Mouse (Mus musculus): Measurements from ENCODE around the gene Ano6. TPM values are rescaled to one million over a fixed set of nuclear protein-coding genes. Genes with fewer than 3 reads are reported as not detected.

Gene Ano6
- polyA plus RNA-seq, 1 experiment from 2014 or later, result 54.4 TPM

DNA sequence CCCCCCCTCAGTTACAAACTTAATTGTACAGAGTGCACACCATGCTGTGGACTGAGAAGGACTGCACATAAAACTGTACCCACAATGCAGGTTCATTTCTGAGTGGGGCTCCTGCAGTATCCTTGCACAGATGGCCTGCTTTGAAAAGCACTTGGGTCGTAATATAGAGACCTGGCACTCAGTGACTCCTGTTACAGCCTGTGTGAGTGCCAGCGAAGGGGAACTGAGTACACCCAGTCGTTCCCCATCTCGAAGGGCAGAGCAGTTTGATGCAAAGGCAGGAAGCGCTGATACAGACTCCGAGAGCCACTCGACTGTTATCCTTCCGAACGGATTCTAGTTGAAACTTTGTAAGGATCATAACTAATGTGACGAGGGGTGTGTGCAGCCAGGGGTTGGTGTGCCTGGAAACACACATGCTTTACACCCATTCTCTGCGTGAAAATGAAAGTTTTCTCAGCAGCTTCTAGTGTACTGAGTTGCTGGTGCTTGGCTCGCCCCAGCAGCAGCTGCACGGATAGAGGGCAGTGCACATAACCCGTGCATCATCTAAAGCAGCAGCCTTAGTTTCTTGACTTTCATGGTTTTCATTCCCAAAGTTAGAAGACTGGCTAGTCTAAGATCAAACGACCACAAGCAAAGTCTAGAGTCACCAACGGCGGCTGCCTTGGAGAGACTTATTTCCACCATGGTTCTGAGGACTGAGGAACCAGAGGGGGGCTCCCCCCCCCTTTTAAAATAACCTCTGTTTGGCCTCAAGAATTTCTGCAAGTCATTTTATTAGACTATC lies 74.9 kb downstream of the Ano6 start:
- WGBS, result 80% methylated on average over 17 of the region's 17 CpGs
- H3K4me2 ChIP-seq (replicated peaks; ENCODE audit: low read depth, low read length), result no peak overlapping the region

DNA sequence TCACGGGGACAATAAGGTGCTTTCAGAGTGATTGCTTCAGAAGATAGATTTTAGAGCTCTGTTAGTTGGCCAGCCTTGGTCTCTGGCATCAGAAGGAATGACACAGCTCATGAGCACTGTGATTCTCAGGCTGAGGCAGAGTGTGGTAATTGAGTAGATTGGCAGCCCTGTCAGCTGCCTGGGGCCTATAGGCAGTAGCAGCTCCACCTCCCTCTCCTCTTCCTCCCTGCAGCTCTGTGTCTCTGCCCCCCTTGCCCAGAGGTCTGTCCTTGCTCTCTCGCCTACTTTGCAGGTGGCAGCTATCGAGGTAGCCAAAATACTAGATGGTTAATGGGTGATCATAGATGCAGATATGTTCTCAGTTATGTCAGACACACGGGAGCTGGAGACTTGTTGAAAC lies 77.5 kb downstream of the Ano6 start:
- WGBS, result 85% methylated on average over 4 of the region's 4 CpGs
- H3K36me3 ChIP-seq (ENCODE audit: insufficient read depth, low read length), result no peaks in the 10 kb centered on the region; the same call in 1 of the 2 replicates
- H3K27me3 ChIP-seq (ENCODE audit: insufficient read depth, low read length), result no peaks in the 10 kb centered on the region
- no peak overlapping the region for H3K9ac ChIP-seq (replicated peaks; ENCODE audit: low read length)
- H3K4me3 ChIP-seq (ENCODE audit: low read length), result no peak overlapping the region
- no peak overlapping the region for H3K27ac ChIP-seq (ENCODE audit: low read length)
- no peak for ATAC-seq (ENCODE audit: low FRiP score, low TSS enrichment)
- no peaks in the 10 kb centered on the region for H3K9me3 ChIP-seq (ENCODE audit: low read length)
- no peak overlapping the region for H3K4me2 ChIP-seq (replicated peaks; ENCODE audit: low read depth, low read length)
- no peaks in the 10 kb centered on the region; the same call in 1 of the 2 replicates for H3K4me1 ChIP-seq (ENCODE audit: insufficient read depth, low read length)

More for the DNA sequence above, 74.9 kb downstream of the Ano6 start:
- no peaks in the 10 kb centered on the region; the same call in 1 of the 2 replicates for H3K36me3 ChIP-seq (ENCODE audit: insufficient read depth, low read length)
- H3K27me3 ChIP-seq (ENCODE audit: insufficient read depth, low read length), result no peaks in the 10 kb centered on the region
- no peaks in the 10 kb centered on the region for H3K9me3 ChIP-seq (ENCODE audit: low read length)
- no peak overlapping the region for H3K9ac ChIP-seq (replicated peaks; ENCODE audit: low read length)
- no peak for ATAC-seq (ENCODE audit: low FRiP score, low TSS enrichment)
- 0 out of 2 replicates have a peak, but pooled peaks cover 4% of the 10 kb centered on the region for H3K4me1 ChIP-seq (ENCODE audit: insufficient read depth, low read length)
- no peak overlapping the region for H3K27ac ChIP-seq (ENCODE audit: low read length)
- no peak overlapping the region for H3K4me3 ChIP-seq (ENCODE audit: low read length)

DNA sequence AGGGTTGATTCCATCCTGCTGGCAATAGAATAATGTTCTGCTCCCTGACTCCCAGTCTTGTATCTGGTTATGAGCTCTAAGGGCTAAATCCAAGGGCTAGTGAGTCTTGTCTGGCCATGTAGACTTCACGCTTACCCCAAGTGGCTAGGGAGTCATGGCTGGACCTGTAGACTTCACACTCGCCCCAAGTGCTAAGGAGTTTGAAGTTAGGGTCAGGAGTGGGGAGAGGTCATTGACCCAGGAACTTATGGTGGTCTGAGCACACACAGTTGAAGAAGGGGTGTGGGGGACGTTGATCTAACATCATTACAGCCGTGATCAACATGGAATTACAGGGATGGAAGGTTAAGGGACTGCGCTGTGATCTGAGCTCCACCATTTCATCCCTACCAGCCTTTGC lies 79.0 kb downstream of the Ano6 start:
- Histone ChIP-seq H3K9ac (replicated peaks; ENCODE audit: low read length) (no peak overlapping the region), H3K4me3 (ENCODE audit: low read length) (no peak overlapping the region), H3K27ac (ENCODE audit: low read length) (no peak overlapping the region), H3K36me3 (ENCODE audit: insufficient read depth, low read length) (no peaks in the 10 kb centered on the region; the same call in 1 of the 2 replicates), H3K4me1 (ENCODE audit: insufficient read depth, low read length) (peaks cover 2% of the 10 kb centered on the region; the same call in 1 of the 2 replicates), H3K27me3 (ENCODE audit: insufficient read depth, low read length) (no peaks in the 10 kb centered on the region), H3K4me2 (replicated peaks; ENCODE audit: low read depth, low read length) (no peak overlapping the region), H3K9me3 (ENCODE audit: low read length) (no peaks in the 10 kb centered on the region)
- WGBS, result 88% methylated on average over 5 of the region's 5 CpGs
- ATAC-seq (ENCODE audit: low FRiP score, low TSS enrichment), result no peak

DNA sequence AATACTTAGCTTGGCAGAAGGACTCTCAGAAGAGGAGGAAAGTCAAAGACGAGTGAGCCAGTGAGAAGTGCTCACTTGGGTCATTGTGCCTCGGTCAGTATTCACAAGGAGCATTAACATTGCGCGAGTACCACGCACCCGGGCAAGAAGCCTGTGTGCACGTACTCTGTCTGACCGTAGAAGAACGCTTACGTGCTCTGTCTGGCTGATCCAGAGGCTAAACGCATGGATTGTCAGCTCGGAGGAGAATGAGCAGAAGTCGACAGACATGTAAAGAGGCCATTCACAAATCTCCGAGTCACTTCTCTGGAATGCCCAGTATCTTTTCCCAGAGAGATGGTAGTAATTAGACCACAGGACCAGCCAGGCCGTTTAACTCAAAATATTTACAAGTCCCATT lies 81.0 kb downstream of the Ano6 start:
- Histone ChIP-seq H3K9me3 (ENCODE audit: low read length) (no peaks in the 10 kb centered on the region), H3K4me1 (ENCODE audit: insufficient read depth, low read length) (peaks cover 5% of the 10 kb centered on the region; the same call in 1 of the 2 replicates), H3K9ac (replicated peaks; ENCODE audit: low read length) (no peak overlapping the region), H3K4me2 (replicated peaks; ENCODE audit: low read depth, low read length) (no peak overlapping the region), H3K27me3 (ENCODE audit: insufficient read depth, low read length) (no peaks in the 10 kb centered on the region), H3K27ac (ENCODE audit: low read length) (no peak overlapping the region), H3K4me3 (ENCODE audit: low read length) (no peak overlapping the region), H3K36me3 (ENCODE audit: insufficient read depth, low read length) (no peaks in the 10 kb centered on the region)
- ATAC-seq (ENCODE audit: low FRiP score, low TSS enrichment), result no peak
- WGBS, result 70% methylated on average over 15 of the region's 15 CpGs

DNA sequence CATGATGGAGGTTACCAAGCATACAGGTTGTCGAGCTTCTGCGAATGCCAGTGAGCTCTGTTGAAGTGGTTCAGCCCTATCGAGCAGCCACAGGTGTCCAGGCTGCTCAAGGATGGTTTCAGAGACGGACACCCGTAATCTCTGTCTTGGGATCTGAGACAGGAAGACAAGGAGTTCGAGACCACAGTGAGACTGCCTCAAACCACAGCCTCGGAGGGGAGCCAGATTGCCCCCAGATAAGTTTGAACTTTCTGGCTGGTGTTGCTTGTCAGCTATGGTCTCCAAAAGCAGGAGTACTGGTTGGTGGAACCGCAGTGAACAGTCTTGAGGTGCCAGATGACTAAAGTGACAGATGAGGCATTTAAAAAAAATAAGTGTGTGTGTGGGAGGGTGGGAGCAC lies 81.8 kb downstream of the Ano6 start:
- no peak overlapping the region for H3K9ac ChIP-seq (replicated peaks; ENCODE audit: low read length)
- H3K9me3 ChIP-seq (ENCODE audit: low read length), result no peaks in the 10 kb centered on the region
- H3K27me3 ChIP-seq (ENCODE audit: insufficient read depth, low read length), result no peaks in the 10 kb centered on the region
- no peak overlapping the region for H3K4me3 ChIP-seq (ENCODE audit: low read length)
- H3K36me3 ChIP-seq (ENCODE audit: insufficient read depth, low read length), result no peaks in the 10 kb centered on the region
- H3K4me1 ChIP-seq (ENCODE audit: insufficient read depth, low read length), result peaks cover 5% of the 10 kb centered on the region; the same call in 1 of the 2 replicates
- WGBS, result 84% methylated on average over 8 of the region's 8 CpGs
- H3K27ac ChIP-seq (ENCODE audit: low read length), result no peak overlapping the region
- no peak overlapping the region for H3K4me2 ChIP-seq (replicated peaks; ENCODE audit: low read depth, low read length)
- no peak for ATAC-seq (ENCODE audit: low FRiP score, low TSS enrichment)

DNA sequence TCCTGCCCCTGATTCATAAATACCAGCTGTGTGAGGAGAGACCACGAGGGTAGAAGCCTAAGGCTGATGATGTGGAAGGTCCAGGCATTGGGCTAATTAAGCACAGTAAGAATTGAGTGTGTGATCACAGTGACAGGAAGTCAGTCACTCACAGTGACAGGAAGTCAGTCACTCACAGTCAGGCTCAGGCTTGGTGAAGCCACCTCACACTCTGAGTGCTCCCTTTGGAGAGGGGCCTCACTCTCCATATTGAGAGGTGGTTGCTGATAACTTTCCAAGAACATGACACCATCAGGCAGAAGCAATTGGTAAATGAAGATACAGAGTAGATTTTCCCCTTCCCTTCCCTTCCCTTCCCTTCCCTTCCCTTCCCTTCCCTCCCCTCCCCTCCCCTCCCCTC lies 82.6 kb downstream of the Ano6 start:
- WGBS, result 67% methylated on average over 1 of the region's 1 CpGs

DNA sequence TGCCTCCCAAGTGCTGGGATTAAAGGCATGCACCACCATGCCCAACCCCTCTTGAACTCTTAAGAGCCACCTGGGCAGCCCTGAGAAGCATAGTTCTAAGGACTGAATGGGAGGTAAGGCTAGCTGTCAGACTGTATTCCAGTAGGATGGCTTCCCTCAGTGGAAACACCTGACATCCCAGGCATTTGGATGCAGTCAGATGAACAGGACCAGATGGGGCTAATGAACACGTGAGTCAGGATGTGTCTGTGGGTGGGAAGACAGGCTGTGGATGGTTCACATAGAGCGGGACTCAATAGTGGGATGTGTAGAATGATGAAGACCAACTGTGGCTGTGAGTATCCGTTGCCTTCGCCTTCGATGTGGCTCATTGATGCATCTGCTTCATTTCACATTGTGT lies 83.6 kb downstream of the Ano6 start:
- Histone ChIP-seq H3K27ac (ENCODE audit: low read length) (no peak overlapping the region), H3K9ac (replicated peaks; ENCODE audit: low read length) (no peak overlapping the region), H3K4me1 (ENCODE audit: insufficient read depth, low read length) (peaks cover 5% of the 10 kb centered on the region; the same call in 1 of the 2 replicates), H3K9me3 (ENCODE audit: low read length) (no peaks in the 10 kb centered on the region), H3K27me3 (ENCODE audit: insufficient read depth, low read length) (no peaks in the 10 kb centered on the region), H3K4me3 (ENCODE audit: low read length) (no peak overlapping the region), H3K36me3 (ENCODE audit: insufficient read depth, low read length) (no peaks in the 10 kb centered on the region), H3K4me2 (replicated peaks; ENCODE audit: low read depth, low read length) (no peak overlapping the region)
- 90% methylated on average over 5 of the region's 5 CpGs for WGBS
- ATAC-seq (ENCODE audit: low FRiP score, low TSS enrichment), result no peak

More for the DNA sequence above, 82.6 kb downstream of the Ano6 start:
- H3K36me3 ChIP-seq (ENCODE audit: insufficient read depth, low read length), result no peaks in the 10 kb centered on the region
- no peak overlapping the region for H3K9ac ChIP-seq (replicated peaks; ENCODE audit: low read length)
- H3K9me3 ChIP-seq (ENCODE audit: low read length), result no peaks in the 10 kb centered on the region
- no peaks in the 10 kb centered on the region for H3K27me3 ChIP-seq (ENCODE audit: insufficient read depth, low read length)
- peaks cover 5% of the 10 kb centered on the region; the same call in 1 of the 2 replicates for H3K4me1 ChIP-seq (ENCODE audit: insufficient read depth, low read length)
- H3K27ac ChIP-seq (ENCODE audit: low read length), result no peak overlapping the region
- no peak overlapping the region for H3K4me3 ChIP-seq (ENCODE audit: low read length)
- H3K4me2 ChIP-seq (replicated peaks; ENCODE audit: low read depth, low read length), result no peak overlapping the region
- ATAC-seq (ENCODE audit: low FRiP score, low TSS enrichment), result no peak

DNA sequence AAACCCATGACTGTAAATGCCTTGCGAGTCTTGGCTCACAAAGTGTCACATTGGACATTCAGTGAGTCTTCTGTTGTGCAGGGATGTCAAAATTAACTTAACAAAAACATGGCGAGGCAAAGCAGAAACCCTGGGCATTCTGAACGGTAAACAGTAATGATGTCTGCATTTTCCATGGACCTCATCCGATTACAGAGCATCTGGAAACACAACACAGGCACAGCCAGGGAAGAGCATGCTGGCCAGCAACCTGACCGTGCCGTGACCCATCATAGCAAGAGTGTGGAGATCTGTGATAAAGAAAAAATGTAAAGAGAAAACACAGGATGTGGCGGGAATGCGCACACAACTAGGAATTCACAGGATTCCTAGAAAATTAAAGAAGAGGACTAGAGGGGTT lies 84.1 kb downstream of the Ano6 start:
- Histone ChIP-seq H3K4me3 (ENCODE audit: low read length) (no peak overlapping the region), H3K4me2 (replicated peaks; ENCODE audit: low read depth, low read length) (no peak overlapping the region), H3K27ac (ENCODE audit: low read length) (no peak overlapping the region), H3K27me3 (ENCODE audit: insufficient read depth, low read length) (no peaks in the 10 kb centered on the region), H3K9ac (replicated peaks; ENCODE audit: low read length) (no peak overlapping the region), H3K36me3 (ENCODE audit: insufficient read depth, low read length) (no peaks in the 10 kb centered on the region), H3K9me3 (ENCODE audit: low read length) (no peaks in the 10 kb centered on the region), H3K4me1 (ENCODE audit: insufficient read depth, low read length) (peaks cover 5% of the 10 kb centered on the region; the same call in 1 of the 2 replicates)
- 67% methylated on average over 8 of the region's 8 CpGs for WGBS
- no peak for ATAC-seq (ENCODE audit: low FRiP score, low TSS enrichment)

DNA sequence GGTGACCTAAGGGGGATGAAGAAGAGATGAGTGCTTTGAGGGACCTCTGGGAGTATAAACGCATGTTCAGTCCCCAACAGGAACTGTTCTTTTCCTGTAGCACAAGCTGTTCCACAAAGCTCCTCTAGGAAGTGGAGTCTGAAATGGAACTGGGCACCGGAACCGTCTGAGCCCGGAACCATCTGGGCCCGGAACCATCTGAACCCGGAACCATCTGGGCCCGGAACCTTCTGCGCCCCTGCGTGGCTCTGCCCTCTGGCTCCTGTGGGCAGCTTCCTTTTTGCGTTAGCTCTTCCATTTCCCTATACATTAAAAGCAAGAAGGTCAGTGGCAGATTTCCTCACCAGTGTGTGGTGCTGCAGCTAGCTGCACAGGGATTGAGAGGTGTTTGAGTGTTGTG lies 85.3 kb downstream of the Ano6 start:
- H3K36me3 ChIP-seq (ENCODE audit: insufficient read depth, low read length), result no peaks in the 10 kb centered on the region
- no peaks in the 10 kb centered on the region for H3K9me3 ChIP-seq (ENCODE audit: low read length)
- H3K4me3 ChIP-seq (ENCODE audit: low read length), result no peak overlapping the region
- peaks cover 16% of the 10 kb centered on the region for H3K4me1 ChIP-seq (ENCODE audit: insufficient read depth, low read length)
- no peak overlapping the region for H3K9ac ChIP-seq (replicated peaks; ENCODE audit: low read length)
- no peak for ATAC-seq (ENCODE audit: low FRiP score, low TSS enrichment)
- H3K4me2 ChIP-seq (replicated peaks; ENCODE audit: low read depth, low read length), result no peak overlapping the region
- 91% methylated on average over 10 of the region's 10 CpGs for WGBS
- H3K27me3 ChIP-seq (ENCODE audit: insufficient read depth, low read length), result no peaks in the 10 kb centered on the region
- no peak overlapping the region for H3K27ac ChIP-seq (ENCODE audit: low read length)

DNA sequence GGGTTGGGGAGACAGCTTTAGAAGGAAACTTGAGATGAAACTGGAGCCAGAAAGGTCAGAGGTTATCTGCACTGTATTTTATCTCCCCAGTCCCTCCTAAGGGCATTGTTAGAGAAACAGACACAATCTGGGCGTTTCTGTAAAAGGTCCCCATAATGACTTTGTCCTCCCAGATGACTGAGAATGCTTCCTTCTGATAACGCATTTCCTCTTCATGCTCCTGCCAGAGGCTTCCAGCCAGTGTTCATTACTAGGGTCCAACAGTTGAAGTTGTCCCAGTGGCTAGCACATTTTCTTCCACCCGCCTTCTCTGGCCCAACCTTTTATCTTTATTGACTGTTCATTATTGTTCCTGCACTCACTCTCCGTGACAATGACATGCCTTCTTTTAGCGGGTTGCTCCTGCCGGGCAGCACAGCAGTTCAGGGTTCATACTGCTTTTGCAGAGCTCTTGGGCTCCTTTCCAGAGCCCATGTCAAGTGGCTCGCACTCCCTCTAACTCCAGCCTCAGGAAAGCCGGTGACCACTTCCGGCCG lies 90.0 kb downstream of the Ano6 start:
- 34% methylated on average over 10 of the region's 10 CpGs for WGBS
- peaks cover 2% of the 10 kb centered on the region; the same call in 1 of the 2 replicates for H3K36me3 ChIP-seq (ENCODE audit: insufficient read depth, low read length)
- H3K4me2 ChIP-seq (replicated peaks; ENCODE audit: low read depth, low read length), result 0 out of 2 replicates have a peak overlapping the region, but pooled peaks have one; percentile 1
- H3K27me3 ChIP-seq (ENCODE audit: insufficient read depth, low read length), result no peaks in the 10 kb centered on the region
- ATAC-seq (ENCODE audit: low FRiP score, low TSS enrichment), result peak; percentile 67
- peaks cover 16% of the 10 kb centered on the region for H3K4me1 ChIP-seq (ENCODE audit: insufficient read depth, low read length)
- H3K9me3 ChIP-seq (ENCODE audit: low read length), result no peaks in the 10 kb centered on the region
- peak overlapping the region; percentile 71 for H3K27ac ChIP-seq (ENCODE audit: low read length)
- H3K9ac ChIP-seq (replicated peaks; ENCODE audit: low read length), result 0 out of 2 replicates have a peak overlapping the region, but pooled peaks have one; percentile 10
- no peak overlapping the region for H3K4me3 ChIP-seq (ENCODE audit: low read length)

Data from kidney, embryonic 16.5 days (tissue).